Mouse (Mus musculus): ENCODE results near the gene Carmil1. TPM values are rescaled to one million over a fixed set of nuclear protein-coding genes. Genes with fewer than 3 reads are reported as not detected.

Carmil1 gene
- polyA plus RNA-seq, 1 experiment from 2014 or later, result 51.6 TPM

- WGBS, result 78% methylated on average over 6 of the region's 6 CpGs
Measured at GRCm38 (mm10) chr13:24232750-24233149, 47.8 kb downstream of the Carmil1 start.

GRCm38 (mm10) chr13:24231746-24232483 is 48.7 kb downstream of the Carmil1 start:
- no peak overlapping the region for H3K4me2 ChIP-seq
- 80% methylated on average over 10 of the region's 10 CpGs for WGBS

More at GRCm38 (mm10) chr13:24232750-24233149, 47.8 kb downstream of the Carmil1 start:
- H3K4me3 ChIP-seq (replicated peaks), result no peak overlapping the region
- no peaks in the 10 kb centered on the region for H3K36me3 ChIP-seq
- no peak overlapping the region for H3K4me2 ChIP-seq
- no peak overlapping the region for H3K9ac ChIP-seq
- ATAC-seq (replicated peaks; ENCODE audit: low FRiP score), result no peak
- peaks cover 26% of the 10 kb centered on the region for H3K4me1 ChIP-seq
- H3K9me3 ChIP-seq (replicated peaks), result no peaks in the 10 kb centered on the region
- H3K27ac ChIP-seq, result no peak overlapping the region
- no peaks in the 10 kb centered on the region for H3K27me3 ChIP-seq

GRCm38 (mm10) chr13:24231146-24231545 is 49.4 kb downstream of the Carmil1 start:
- no peaks in the 10 kb centered on the region for H3K27me3 ChIP-seq

More at GRCm38 (mm10) chr13:24231746-24232483, 48.7 kb downstream of the Carmil1 start:
- Histone ChIP-seq H3K4me1 (peaks cover 24% of the 10 kb centered on the region), H3K27ac (no peak overlapping the region), H3K4me3 (replicated peaks) (no peak overlapping the region), H3K9ac (no peak overlapping the region), H3K36me3 (no peaks in the 10 kb centered on the region), H3K27me3 (no peaks in the 10 kb centered on the region), H3K9me3 (replicated peaks) (no peaks in the 10 kb centered on the region)
- no peak for ATAC-seq (replicated peaks; ENCODE audit: low FRiP score)

GRCm38 (mm10) chr13:24230541-24231095 is 50.0 kb downstream of the Carmil1 start:
- no peak for ATAC-seq (replicated peaks; ENCODE audit: low FRiP score)
- Histone ChIP-seq H3K36me3 (0 out of 2 replicates have a peak, but pooled peaks cover 4% of the 10 kb centered on the region), H3K4me1 (peaks cover 24% of the 10 kb centered on the region), H3K4me2 (no peak overlapping the region), H3K27ac (no peak overlapping the region), H3K4me3 (replicated peaks) (no peak overlapping the region), H3K9me3 (replicated peaks) (no peaks in the 10 kb centered on the region), H3K27me3 (no peaks in the 10 kb centered on the region), H3K9ac (no peak overlapping the region)
- 83% methylated on average over 4 of the region's 4 CpGs for WGBS

More at GRCm38 (mm10) chr13:24231146-24231545, 49.4 kb downstream of the Carmil1 start:
- no peaks in the 10 kb centered on the region for H3K9me3 ChIP-seq (replicated peaks)
- no peak overlapping the region for H3K9ac ChIP-seq
- 79% methylated on average over 2 of the region's 2 CpGs for WGBS
- H3K36me3 ChIP-seq, result 0 out of 2 replicates have a peak, but pooled peaks cover 4% of the 10 kb centered on the region
- no peak overlapping the region for H3K27ac ChIP-seq
- H3K4me2 ChIP-seq, result no peak overlapping the region
- no peak for ATAC-seq (replicated peaks; ENCODE audit: low FRiP score)
- H3K4me1 ChIP-seq, result peaks cover 24% of the 10 kb centered on the region
- H3K4me3 ChIP-seq (replicated peaks), result no peak overlapping the region

- Histone ChIP-seq H3K9me3 (replicated peaks) (no peaks in the 10 kb centered on the region), H3K36me3 (0 out of 2 replicates have a peak, but pooled peaks cover 4% of the 10 kb centered on the region), H3K4me1 (no peaks in the 10 kb centered on the region), H3K9ac (no peak overlapping the region), H3K4me3 (replicated peaks) (no peak overlapping the region), H3K27ac (no peak overlapping the region), H3K4me2 (no peak overlapping the region), H3K27me3 (no peaks in the 10 kb centered on the region)
- ATAC-seq (replicated peaks; ENCODE audit: low FRiP score), result no peak
- WGBS, result 85% methylated on average over 8 of the region's 8 CpGs
Measured at GRCm38 (mm10) chr13:24223425-24224201, 57.0 kb downstream of the Carmil1 start.

GRCm38 (mm10) chr13:24220441-24220970 is 60.1 kb downstream of the Carmil1 start:
- no peak for ATAC-seq (replicated peaks; ENCODE audit: low FRiP score)
- 78% methylated on average over 3 of the region's 3 CpGs for WGBS

GRCm38 (mm10) chr13:24211229-24211628 is 69.4 kb downstream of the Carmil1 start:
- H3K27ac ChIP-seq, result no peak overlapping the region
- WGBS, result 68% methylated on average over 2 of the region's 2 CpGs
- no peak for ATAC-seq (replicated peaks; ENCODE audit: low FRiP score)
- H3K4me2 ChIP-seq, result no peak overlapping the region
- H3K36me3 ChIP-seq, result 0 out of 2 replicates have a peak, but pooled peaks cover under 1% of the 10 kb centered on the region
- H3K27me3 ChIP-seq, result no peaks in the 10 kb centered on the region
- no peaks in the 10 kb centered on the region for H3K9me3 ChIP-seq (replicated peaks)
- no peak overlapping the region for H3K4me3 ChIP-seq (replicated peaks)
- no peaks in the 10 kb centered on the region for H3K4me1 ChIP-seq
- H3K9ac ChIP-seq, result no peak overlapping the region

More at GRCm38 (mm10) chr13:24220441-24220970, 60.1 kb downstream of the Carmil1 start:
- no peaks in the 10 kb centered on the region for H3K9me3 ChIP-seq (replicated peaks)
- H3K27ac ChIP-seq, result no peak overlapping the region
- H3K9ac ChIP-seq, result no peak overlapping the region
- H3K27me3 ChIP-seq, result no peaks in the 10 kb centered on the region
- 0 out of 2 replicates have a peak, but pooled peaks cover 4% of the 10 kb centered on the region for H3K36me3 ChIP-seq
- H3K4me1 ChIP-seq, result no peaks in the 10 kb centered on the region
- no peak overlapping the region for H3K4me2 ChIP-seq
- H3K4me3 ChIP-seq (replicated peaks), result no peak overlapping the region

GRCm38 (mm10) chr13:24206097-24206496 is 74.5 kb downstream of the Carmil1 start:
- 70% methylated on average over 6 of the region's 6 CpGs for WGBS
- Histone ChIP-seq H3K27me3 (no peaks in the 10 kb centered on the region), H3K9me3 (replicated peaks) (no peaks in the 10 kb centered on the region), H3K4me3 (replicated peaks) (no peak overlapping the region), H3K4me1 (peaks cover 12% of the 10 kb centered on the region), H3K4me2 (no peak overlapping the region), H3K27ac (no peak overlapping the region), H3K36me3 (no peaks in the 10 kb centered on the region), H3K9ac (no peak overlapping the region)
- ATAC-seq (replicated peaks; ENCODE audit: low FRiP score), result no peak

- Histone ChIP-seq H3K27ac (no peak overlapping the region), H3K9ac (no peak overlapping the region), H3K4me2 (no peak overlapping the region), H3K36me3 (no peaks in the 10 kb centered on the region), H3K4me3 (replicated peaks) (no peak overlapping the region), H3K4me1 (peaks cover 25% of the 10 kb centered on the region), H3K9me3 (replicated peaks) (no peaks in the 10 kb centered on the region), H3K27me3 (no peaks in the 10 kb centered on the region)
- ATAC-seq (replicated peaks; ENCODE audit: low FRiP score), result no peak
- 82% methylated on average over 6 of the region's 6 CpGs for WGBS
Measured at GRCm38 (mm10) chr13:24202314-24202713, 78.3 kb downstream of the Carmil1 start.

GRCm38 (mm10) chr13:24199861-24200543 is 80.6 kb downstream of the Carmil1 start:
- ATAC-seq (replicated peaks; ENCODE audit: low FRiP score), result no peak
- no peaks in the 10 kb centered on the region for H3K27me3 ChIP-seq
- H3K4me3 ChIP-seq (replicated peaks), result no peak overlapping the region
- no peak overlapping the region for H3K9ac ChIP-seq
- no peak overlapping the region for H3K27ac ChIP-seq
- H3K4me2 ChIP-seq, result no peak overlapping the region
- H3K9me3 ChIP-seq (replicated peaks), result no peaks in the 10 kb centered on the region
- peaks cover 27% of the 10 kb centered on the region for H3K4me1 ChIP-seq
- WGBS, result 64% methylated on average over 7 of the region's 7 CpGs
- H3K36me3 ChIP-seq, result no peaks in the 10 kb centered on the region

- Histone ChIP-seq H3K9ac (no peak overlapping the region), H3K9me3 (replicated peaks) (0 out of 2 replicates have a peak, but pooled peaks cover 3% of the 10 kb centered on the region), H3K4me2 (no peak overlapping the region), H3K27ac (no peak overlapping the region), H3K36me3 (no peaks in the 10 kb centered on the region), H3K4me3 (replicated peaks) (no peak overlapping the region), H3K27me3 (no peaks in the 10 kb centered on the region), H3K4me1 (peaks cover 28% of the 10 kb centered on the region)
- 81% methylated on average over 2 of the region's 2 CpGs for WGBS
- no peak for ATAC-seq (replicated peaks; ENCODE audit: low FRiP score)
Measured at GRCm38 (mm10) chr13:24198396-24198924, 82.1 kb downstream of the Carmil1 start.

Data from kidney, embryonic 15.5 days (tissue).